Mouse (Mus musculus) cerebellum, postnatal 4 days (tissue): ENCODE measurements around the gene Gtf2i.

Experiments
- DNase-seq, 2 experiments: peaks; one replicate each; pipeline ENCODE4 v3.0.0; 2022; ENCODE audit warnings: low spot score in 2 of 2, mixed read lengths in 1 of 2

The Gtf2i gene

GRCm38 (mm10) chr5:134243661-134244436, 70.7 kb downstream of the Gtf2i start:
- no peak for DNase-seq

GRCm38 (mm10) chr5:134241831-134242230, 72.7 kb downstream of the Gtf2i start:
- DNase-seq = no peak

GRCm38 (mm10) chr5:134237936-134238760, 76.4 kb downstream of the Gtf2i start:
- DNase-seq = peak in 1 of 2 experiments; percentile 23

GRCm38 (mm10) chr5:134237508-134237907, 77.1 kb downstream of the Gtf2i start:
- DNase-seq = no peak

GRCm38 (mm10) chr5:134236796-134237195, 77.8 kb downstream of the Gtf2i start:
- no peak for DNase-seq

- DNase-seq = no peak
These were observed 78.3 kb downstream of the Gtf2i start for GRCm38 (mm10) chr5:134236241-134236640.

GRCm38 (mm10) chr5:134235111-134235510, 79.4 kb downstream of the Gtf2i start:
- peak in 1 of 2 experiments; percentile 42 for DNase-seq

GRCm38 (mm10) chr5:134234205-134234604, 80.4 kb downstream of the Gtf2i start:
- DNase-seq = no peak

GRCm38 (mm10) chr5:134233244-134233651, 81.3 kb downstream of the Gtf2i start:
- no peak for DNase-seq

- no peak for DNase-seq
These were observed 82.0 kb downstream of the Gtf2i start for GRCm38 (mm10) chr5:134232568-134232967.

GRCm38 (mm10) chr5:134232111-134232510, 82.4 kb downstream of the Gtf2i start:
- no peak for DNase-seq

GRCm38 (mm10) chr5:134231376-134231775, 83.2 kb downstream of the Gtf2i start:
- DNase-seq = no peak

GRCm38 (mm10) chr5:134229391-134229790, 85.2 kb downstream of the Gtf2i start, which contains the start of gene Ncf1:
Gene Ncf1 (minus strand): TSS chr5:134229625.
- no peak for DNase-seq

GRCm38 (mm10) chr5:134228249-134228638, 86.3 kb downstream of the Gtf2i start:
- no peak for DNase-seq

- DNase-seq = no peak
These were observed 86.8 kb downstream of the Gtf2i start for GRCm38 (mm10) chr5:134227574-134228248.

GRCm38 (mm10) chr5:134226946-134227345, 87.6 kb downstream of the Gtf2i start:
- no peak for DNase-seq

GRCm38 (mm10) chr5:134225110-134225901, 89.3 kb downstream of the Gtf2i start:
- no peak for DNase-seq

GRCm38 (mm10) chr5:134221708-134222150, 92.8 kb downstream of the Gtf2i start:
- DNase-seq = no peak

GRCm38 (mm10) chr5:134221278-134221677, 93.3 kb downstream of the Gtf2i start:
- DNase-seq = no peak

- no peak for DNase-seq
These were observed 96.7 kb downstream of the Gtf2i start for GRCm38 (mm10) chr5:134217900-134218299.
